Mouse (Mus musculus) stomach, embryonic 14.5 days (tissue): ENCODE measurements around the gene Myocd. TPM values are rescaled to one million over a fixed set of nuclear protein-coding genes. Genes with fewer than 3 reads are reported as not detected.

Experiments
- ATAC-seq: fragments of 200-750 bp; cut with Nextera tagmentation; 2 replicates; pipeline ENCODE4 v1.8.0; 2017; ENCODE audit warnings: low read depth, moderate TSS enrichment; ENCODE audit not compliant: insufficient number of reproducible peaks, insufficient read depth, low FRiP score
- H3K27ac ChIP-seq: fragments of 300-500 bp; sonication (generic); 2 replicates; pipeline ENCODE4 v1.5.1; 2014; ENCODE audit warnings: mild to moderate bottlenecking, low read length, moderate library complexity, mixed read lengths
- H3K27me3 ChIP-seq: fragments of 300-500 bp; sonication (generic); 2 replicates; pipeline ENCODE4 v1.6.1; 2014; ENCODE audit warnings: low read length, control low read depth, mixed read lengths; ENCODE audit not compliant: control insufficient read depth, insufficient read depth
- H3K36me3 ChIP-seq: fragments of 300-500 bp; sonication (generic); 2 replicates; pipeline ENCODE4 v1.6.1; 2014; ENCODE audit warnings: mild to moderate bottlenecking, control low read depth, low read length, moderate library complexity, mixed read lengths; ENCODE audit not compliant: control insufficient read depth, insufficient read depth
- H3K4me1 ChIP-seq: fragments of 300-500 bp; sonication (generic); 2 replicates; pipeline ENCODE4 v1.6.1; 2014; ENCODE audit warnings: low read length, control low read depth, mixed read lengths; ENCODE audit not compliant: control insufficient read depth, insufficient read depth
- H3K4me2 ChIP-seq: fragments of 300-500 bp; sonication (generic); replicated peaks from 2 replicates; pipeline ENCODE4 v1.6.1; 2014; ENCODE audit warnings: low read depth, low read length, control low read depth
- H3K4me3 ChIP-seq: fragments of 300-500 bp; sonication (generic); 2 replicates; pipeline ENCODE4 v1.5.1; 2014; ENCODE audit warnings: low read depth, low read length, control low read depth
- H3K9ac ChIP-seq: fragments of 300-500 bp; sonication (generic); replicated peaks from 2 replicates; pipeline ENCODE4 v1.6.1; 2014; ENCODE audit warnings: low read depth, mild to moderate bottlenecking, control low read depth, low read length, moderate library complexity, mixed read lengths
- H3K9me3 ChIP-seq: fragments of 300-500 bp; sonication (generic); 2 replicates; pipeline ENCODE4 v1.6.1; 2016; ENCODE audit warnings: low read depth, low read length, control low read depth; ENCODE audit not compliant: control insufficient read depth
- WGBS: fragments of 180-500 bp; shearing (Covaris S2); extraction: QIAGEN DNeasy Blood & Tissue Kit; methylation state at CpG from one replicate; pipeline ENCODE4 v1.1.7; 2014; 5-methylcytosine and 5-hydroxymethylcytosine counted together
- polyA plus RNA-seq: library from polyadenylated mRNA; unstranded; fragments of >200 nt; fragmentation: Nextera tagmentation; extraction: Ambion mirVana; gene quantifications from 2 replicates; pipeline ENCODE4 v1.2.1, GENCODE M21; 2014

Myocd gene
- polyA plus RNA-seq, 1 experiment from 2014 or later: 63.0 TPM

GRCm38 (mm10) chr11:65237896-65238295 lies 31.9 kb downstream of the Myocd start:
- H3K4me3 ChIP-seq: no peak overlapping the region
- no peaks in the 10 kb centered on the region for H3K36me3 ChIP-seq

GRCm38 (mm10) chr11:65236907-65237306 lies 32.9 kb downstream of the Myocd start:
- 80% methylated on average over 2 of the region's 2 CpGs for WGBS
- no peak overlapping the region for H3K27ac ChIP-seq
- no peaks in the 10 kb centered on the region for H3K27me3 ChIP-seq
- no peaks in the 10 kb centered on the region for H3K9me3 ChIP-seq
- H3K9ac ChIP-seq: no peak overlapping the region
- H3K4me1 ChIP-seq: no peaks in the 10 kb centered on the region
- no peak overlapping the region for H3K4me2 ChIP-seq
- no peak overlapping the region for H3K4me3 ChIP-seq
- H3K36me3 ChIP-seq: no peaks in the 10 kb centered on the region
- ATAC-seq: no peak

More at GRCm38 (mm10) chr11:65237896-65238295, 31.9 kb downstream of the Myocd start:
- no peak overlapping the region for H3K27ac ChIP-seq
- H3K27me3 ChIP-seq: no peaks in the 10 kb centered on the region
- H3K4me2 ChIP-seq: no peak overlapping the region
- H3K9ac ChIP-seq: no peak overlapping the region
- no peak for ATAC-seq
- WGBS: 58% methylated on average over 3 of the region's 3 CpGs
- H3K4me1 ChIP-seq: no peaks in the 10 kb centered on the region
- no peaks in the 10 kb centered on the region for H3K9me3 ChIP-seq

- H3K9ac ChIP-seq: no peak overlapping the region
- WGBS: 48% methylated on average over 2 of the region's 2 CpGs
- no peaks in the 10 kb centered on the region for H3K27me3 ChIP-seq
- H3K27ac ChIP-seq: no peak overlapping the region
- H3K4me2 ChIP-seq: no peak overlapping the region
- H3K9me3 ChIP-seq: no peaks in the 10 kb centered on the region
- H3K4me3 ChIP-seq: no peak overlapping the region
- no peaks in the 10 kb centered on the region for H3K4me1 ChIP-seq
- H3K36me3 ChIP-seq: no peaks in the 10 kb centered on the region
- ATAC-seq: no peak
Measured at GRCm38 (mm10) chr11:65235374-65235773, 34.4 kb downstream of the Myocd start.

- no peak overlapping the region for H3K9ac ChIP-seq
Measured at GRCm38 (mm10) chr11:65231771-65232170, 38.0 kb downstream of the Myocd start.

GRCm38 (mm10) chr11:65226766-65227165 lies 43.0 kb downstream of the Myocd start:
- no peaks in the 10 kb centered on the region; the same call in 1 of the 2 replicates for H3K36me3 ChIP-seq
- 34% methylated on average over 10 of the region's 10 CpGs for WGBS
- no peak overlapping the region for H3K4me2 ChIP-seq
- H3K4me1 ChIP-seq: no peaks in the 10 kb centered on the region
- ATAC-seq: no peak
- no peak overlapping the region for H3K27ac ChIP-seq
- H3K27me3 ChIP-seq: no peaks in the 10 kb centered on the region
- no peak overlapping the region for H3K9ac ChIP-seq
- no peaks in the 10 kb centered on the region for H3K9me3 ChIP-seq
- H3K4me3 ChIP-seq: no peak overlapping the region

More at GRCm38 (mm10) chr11:65231771-65232170, 38.0 kb downstream of the Myocd start:
- ATAC-seq: no peak
- H3K4me3 ChIP-seq: no peak overlapping the region
- H3K27ac ChIP-seq: no peak overlapping the region
- no peaks in the 10 kb centered on the region for H3K9me3 ChIP-seq
- H3K4me1 ChIP-seq: no peaks in the 10 kb centered on the region
- no peak overlapping the region for H3K4me2 ChIP-seq
- no peaks in the 10 kb centered on the region for H3K27me3 ChIP-seq
- WGBS: 86% methylated on average over 4 of the region's 4 CpGs
- H3K36me3 ChIP-seq: no peaks in the 10 kb centered on the region

- H3K4me2 ChIP-seq: no peak overlapping the region
- no peak for ATAC-seq
- no peaks in the 10 kb centered on the region; the same call in 1 of the 2 replicates for H3K36me3 ChIP-seq
- H3K9ac ChIP-seq: no peak overlapping the region
- H3K4me3 ChIP-seq: no peak overlapping the region
- no peaks in the 10 kb centered on the region for H3K9me3 ChIP-seq
- WGBS: 39% methylated on average over 9 of the region's 9 CpGs
- H3K27me3 ChIP-seq: no peaks in the 10 kb centered on the region
- 0 out of 2 replicates have a peak, but pooled peaks cover 3% of the 10 kb centered on the region for H3K4me1 ChIP-seq
- no peak overlapping the region for H3K27ac ChIP-seq
Measured at GRCm38 (mm10) chr11:65214954-65215629, 54.7 kb downstream of the Myocd start.

- Histone ChIP-seq H3K27me3 (no peaks in the 10 kb centered on the region), H3K36me3 (no peaks in the 10 kb centered on the region; the same call in 1 of the 2 replicates), H3K9me3 (no peaks in the 10 kb centered on the region), H3K4me3 (no peak overlapping the region), H3K4me1 (0 out of 2 replicates have a peak, but pooled peaks cover 3% of the 10 kb centered on the region), H3K4me2 (no peak overlapping the region), H3K27ac (no peak overlapping the region), H3K9ac (no peak overlapping the region)
- 85% methylated on average over 2 of the region's 2 CpGs for WGBS
- no peak for ATAC-seq
Measured at GRCm38 (mm10) chr11:65213806-65214205, 56.0 kb downstream of the Myocd start.

- H3K4me1 ChIP-seq: 0 out of 2 replicates have a peak, but pooled peaks cover 3% of the 10 kb centered on the region
- H3K9me3 ChIP-seq: no peaks in the 10 kb centered on the region
- no peak overlapping the region for H3K4me3 ChIP-seq
- ATAC-seq: no peak
- 47% methylated on average over 6 of the region's 6 CpGs for WGBS
- H3K36me3 ChIP-seq: no peaks in the 10 kb centered on the region; the same call in 1 of the 2 replicates
- no peaks in the 10 kb centered on the region for H3K27me3 ChIP-seq
- H3K27ac ChIP-seq: no peak overlapping the region
- no peak overlapping the region for H3K9ac ChIP-seq
- H3K4me2 ChIP-seq: no peak overlapping the region
Measured at GRCm38 (mm10) chr11:65211701-65212100, 58.1 kb downstream of the Myocd start.
